Mouse (Mus musculus): Measurements from ENCODE around the gene Cd300a. TPM values are rescaled to one million over a fixed set of nuclear protein-coding genes. Genes with fewer than 3 reads are reported as not detected.

The Cd300a gene
- 1.2 TPM for total RNA-seq (2023)

GRCm38 (mm10) chr11:114889991-114890518 lies at the start of gene Cd300a:
Cd300a (plus strand) TSS chr11:114890041.

GRCm38 (mm10) chr11:114850452-114851268 lies 39.2 kb upstream of the Cd300a start, which contains the start of gene Gprc5c:
Gprc5c (plus strand) TSS chr11:114851152.

GRCm38 (mm10) chr11:114934144-114934543 lies 44.3 kb downstream of the Cd300a start, which contains the start of gene Cd300lb:
Cd300lb (minus strand) TSS chr11:114934386.

Other genes with a start within 250 kb of the Cd300a start
- gene Rpl38, start 221.5 kb upstream of the Cd300a start, total RNA-seq (2023), result 3,102 TPM
- 0.52 TPM for gene Ttyh2, start 214.6 kb upstream of the Cd300a start, total RNA-seq (2023)
- gene Dnaic2, start 162.6 kb upstream of the Cd300a start, total RNA-seq (2023), result not detected
- gene Kif19a, start 124.7 kb upstream of the Cd300a start, total RNA-seq (2023), result 0.15 TPM
- gene Btbd17, start 94.1 kb upstream of the Cd300a start, total RNA-seq (2023), result not detected
- not detected for gene Gpr142, start 91.1 kb upstream of the Cd300a start, total RNA-seq (2023)
- gene Gprc5c, start 38.9 kb upstream of the Cd300a start, total RNA-seq (2023), result not detected
- 1.5 TPM for gene Cd300lb, start 44.3 kb downstream of the Cd300a start, total RNA-seq (2023)
- gene Cd300c, start 79.1 kb downstream of the Cd300a start, total RNA-seq (2023), result not detected
- 0.46 TPM for gene Cd300ld, start 99.9 kb downstream of the Cd300a start, total RNA-seq (2023)
- 0.89 TPM for gene Cd300c2, start 111.8 kb downstream of the Cd300a start, total RNA-seq (2023)
- not detected for gene Cd300ld2, start 126.2 kb downstream of the Cd300a start, total RNA-seq (2023)
- gene Cd300ld4, start 137.0 kb downstream of the Cd300a start, total RNA-seq (2023), result not detected
- gene Cd300ld5, start 147.7 kb downstream of the Cd300a start, total RNA-seq (2023), result not detected
- not detected for gene Cd300ld3, start 158.4 kb downstream of the Cd300a start, total RNA-seq (2023)
- 0.55 TPM for gene Cd300e, start 172.1 kb downstream of the Cd300a start, total RNA-seq (2023)
- 40.1 TPM for gene Rab37, start 201.4 kb downstream of the Cd300a start, total RNA-seq (2023)
- 1.9 TPM for gene Cd300lf, start 244.0 kb downstream of the Cd300a start, total RNA-seq (2023)